Mouse (Mus musculus) spleen, postnatal 10 days (tissue): ENCODE measurements around the gene Asap2.
A peak's percentile ranks its signal among the peaks of the same experiment; 100 is the strongest.

Experiments
- DNase-seq, 2 experiments: peaks; one replicate each; pipeline ENCODE4 v3.0.0; 2021 to 2022; ENCODE audit warnings: low spot score in 2 of 2

Gene Asap2

DNA sequence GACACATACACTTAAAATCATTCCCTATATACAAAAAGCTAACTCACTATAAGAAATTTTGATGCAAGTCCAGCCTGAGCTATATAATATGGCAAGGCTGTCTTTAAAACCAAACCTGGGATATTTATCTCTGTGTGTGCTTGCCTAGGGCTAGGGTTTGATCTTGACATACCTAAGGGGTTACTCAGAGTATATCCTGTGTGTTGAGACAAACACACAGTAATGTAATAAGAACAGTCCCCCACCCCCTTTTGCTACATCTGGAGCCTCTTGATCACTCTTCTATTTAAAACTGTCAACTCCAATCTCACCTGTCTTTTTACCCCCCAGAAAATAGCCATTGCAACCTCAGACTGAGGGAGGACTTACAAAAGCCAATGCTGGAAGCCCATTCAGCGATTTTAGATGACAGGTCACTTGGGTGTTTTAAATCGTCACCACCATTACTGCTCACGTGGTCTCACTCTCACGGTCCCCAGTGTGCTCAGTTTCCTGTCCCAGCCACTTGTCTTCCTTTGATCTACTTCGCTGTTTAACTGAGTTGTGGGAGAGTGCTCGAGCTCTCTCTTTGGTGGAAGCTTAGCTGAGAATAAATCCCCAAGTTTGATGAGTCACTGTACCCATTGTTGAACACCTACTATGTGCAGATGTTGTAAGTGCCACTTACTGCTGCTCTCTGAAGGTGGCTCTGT lies 176.8 kb downstream of the Asap2 start:
- peak in 1 of 2 experiments; percentile 25 for DNase-seq

- no peak for DNase-seq
Measured at GRCm38 (mm10) chr12:21167741-21168140, 177.5 kb downstream of the Asap2 start.

- DNase-seq = no peak
Measured at GRCm38 (mm10) chr12:21168149-21168548, 177.9 kb downstream of the Asap2 start.

DNA sequence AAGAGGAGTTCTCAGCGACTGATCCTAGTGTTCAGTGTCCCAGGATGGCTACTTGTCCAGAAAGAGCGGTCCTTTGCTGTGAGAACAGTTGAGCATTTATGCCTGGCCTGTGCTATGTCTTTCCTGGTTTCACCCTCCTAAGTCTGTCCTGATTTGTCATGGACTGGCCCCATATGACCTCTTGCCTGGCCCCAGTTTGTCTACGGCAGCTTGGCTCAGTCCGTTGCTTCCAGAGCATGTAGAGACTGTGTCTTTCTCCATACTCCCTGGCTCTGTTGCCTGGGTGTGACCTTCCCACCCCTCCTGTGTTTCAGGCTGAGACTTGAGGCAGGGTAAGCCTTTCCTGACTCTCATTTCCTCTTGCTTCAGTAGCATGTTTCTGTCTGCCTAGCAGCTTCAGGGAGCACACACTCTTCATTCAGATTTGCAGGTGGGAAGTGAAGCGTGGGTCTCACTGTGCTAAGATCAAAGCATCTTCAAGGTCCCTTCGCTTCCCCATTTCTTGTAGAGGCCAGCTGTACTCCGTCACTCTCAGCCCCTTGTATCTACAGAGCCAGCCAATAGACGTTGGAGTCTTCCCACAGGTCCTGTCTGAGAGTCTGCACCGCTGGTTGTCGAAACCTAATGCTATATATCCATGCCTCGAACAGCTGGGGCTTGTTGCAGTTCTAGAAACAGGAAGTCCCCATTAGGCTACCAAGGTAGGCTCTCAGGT lies 181.7 kb downstream of the Asap2 start:
- peak in 1 of 2 experiments; percentile 28 for DNase-seq

GRCm38 (mm10) chr12:21173847-21174412 lies 183.7 kb downstream of the Asap2 start:
- no peak for DNase-seq

DNA sequence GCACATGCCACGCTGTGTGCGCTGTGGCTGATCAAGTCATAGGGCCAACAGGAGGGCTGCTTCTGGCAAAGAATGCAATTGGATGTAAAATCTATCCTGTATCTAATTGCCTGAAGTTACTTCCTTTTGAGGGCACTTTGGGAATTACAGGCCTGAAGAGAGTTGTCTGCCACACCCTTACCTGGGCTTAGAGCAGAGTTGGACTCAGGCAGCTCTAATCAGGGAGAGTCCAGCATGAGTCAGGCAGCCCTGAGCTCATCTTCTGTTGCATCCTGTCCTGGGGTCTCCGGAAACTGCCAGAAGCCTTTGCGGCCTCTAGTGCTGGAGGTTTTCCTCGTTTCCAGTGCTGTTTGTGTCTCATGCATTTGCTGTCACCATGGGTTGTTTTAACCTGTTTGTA lies 186.1 kb downstream of the Asap2 start:
- DNase-seq = no peak

DNA sequence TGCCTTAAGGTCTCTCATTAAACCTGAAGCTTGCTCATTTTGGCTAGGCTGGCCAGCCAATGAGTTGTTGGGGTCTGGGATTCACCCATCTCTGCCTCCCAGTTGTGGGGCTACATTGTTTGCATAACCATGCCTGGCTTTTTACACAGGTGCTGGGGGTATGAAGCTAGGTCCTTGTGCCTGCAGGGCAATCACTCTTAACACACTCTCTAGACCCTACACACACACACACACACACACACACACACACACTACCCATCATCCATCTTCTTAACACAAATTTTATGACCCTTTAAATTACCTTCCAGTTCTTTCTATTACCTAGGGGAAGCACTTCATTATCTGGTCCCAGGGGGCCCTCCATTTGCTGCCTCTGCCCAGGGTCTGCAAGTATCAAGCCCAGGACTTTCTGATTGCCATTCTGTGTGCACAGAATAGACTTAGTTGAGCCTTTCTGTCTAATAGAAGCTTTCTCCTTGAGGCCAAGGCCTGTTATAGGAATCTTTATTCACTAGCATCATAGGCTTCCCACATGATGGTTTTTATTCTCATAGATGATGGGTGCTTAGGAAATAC lies 187.0 kb downstream of the Asap2 start:
- DNase-seq = no peak

DNA sequence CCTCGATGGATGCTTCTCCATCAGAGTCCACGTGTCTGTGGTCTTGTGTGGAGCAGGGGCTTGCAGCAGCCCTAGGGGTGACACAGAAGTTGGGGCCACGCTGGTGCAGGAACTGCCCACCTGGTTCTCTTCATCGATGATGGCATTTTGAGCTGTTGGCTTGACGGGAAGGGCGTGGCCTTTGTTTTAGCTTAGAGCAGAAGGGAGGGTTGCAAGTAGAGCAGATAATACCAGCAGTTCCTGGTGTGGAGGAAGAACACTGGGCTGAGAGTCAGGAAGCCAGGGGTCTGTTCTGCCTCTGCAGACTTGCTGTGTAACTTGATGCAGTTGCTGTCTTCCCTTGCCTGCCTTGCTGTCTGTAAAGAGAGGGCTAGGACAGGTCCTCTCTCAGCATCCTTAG lies 189.8 kb downstream of the Asap2 start:
- no peak for DNase-seq

- no peak for DNase-seq
Measured at GRCm38 (mm10) chr12:21182786-21183185, 192.5 kb downstream of the Asap2 start.

- no peak for DNase-seq
Measured at GRCm38 (mm10) chr12:21183321-21183720, 193.1 kb downstream of the Asap2 start.

DNA sequence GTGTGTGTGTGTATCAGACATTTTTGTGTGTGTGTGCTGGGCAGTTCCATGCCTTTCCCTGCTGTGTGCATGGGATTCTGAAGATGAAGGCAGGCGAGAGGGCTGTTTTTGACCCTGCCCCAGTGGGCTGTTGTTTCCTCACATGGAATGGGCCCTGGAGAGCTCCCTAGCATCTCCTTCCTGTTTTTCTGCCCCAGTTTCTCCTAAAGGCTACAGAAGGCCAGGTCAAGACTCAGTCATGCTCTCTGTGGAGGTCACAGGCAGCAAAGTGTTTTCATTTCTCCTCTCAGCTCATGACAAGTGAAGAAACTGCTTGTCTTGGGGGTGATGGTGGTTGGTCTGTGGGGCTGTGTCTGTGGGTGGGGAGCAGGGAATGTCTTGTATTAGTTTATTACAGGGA lies 195.9 kb downstream of the Asap2 start:
- DNase-seq = no peak

- no peak for DNase-seq
Measured at GRCm38 (mm10) chr12:21188880-21189279, 198.6 kb downstream of the Asap2 start.

GRCm38 (mm10) chr12:21191546-21191945 lies 201.3 kb downstream of the Asap2 start:
- DNase-seq = no peak

DNA sequence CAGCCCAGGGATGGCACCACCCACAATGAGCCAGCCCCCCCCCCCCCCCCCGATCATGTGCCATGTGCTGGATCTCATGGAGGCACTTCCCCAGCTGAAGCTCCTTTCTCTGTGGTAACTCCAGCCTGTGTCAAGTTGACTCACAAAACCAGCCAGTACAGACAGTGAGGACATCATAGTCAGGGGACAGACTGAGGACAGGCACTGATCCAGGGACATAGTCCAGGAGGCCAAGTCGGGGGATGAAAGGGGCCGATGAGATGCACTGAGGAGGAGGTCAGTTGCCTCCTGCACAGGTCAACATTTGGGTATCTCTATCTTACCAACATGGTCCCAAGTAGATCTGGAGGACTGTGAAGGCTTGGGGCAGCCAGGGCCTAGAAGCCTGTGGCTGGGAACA lies 205.2 kb downstream of the Asap2 start:
- DNase-seq = no peak

DNA sequence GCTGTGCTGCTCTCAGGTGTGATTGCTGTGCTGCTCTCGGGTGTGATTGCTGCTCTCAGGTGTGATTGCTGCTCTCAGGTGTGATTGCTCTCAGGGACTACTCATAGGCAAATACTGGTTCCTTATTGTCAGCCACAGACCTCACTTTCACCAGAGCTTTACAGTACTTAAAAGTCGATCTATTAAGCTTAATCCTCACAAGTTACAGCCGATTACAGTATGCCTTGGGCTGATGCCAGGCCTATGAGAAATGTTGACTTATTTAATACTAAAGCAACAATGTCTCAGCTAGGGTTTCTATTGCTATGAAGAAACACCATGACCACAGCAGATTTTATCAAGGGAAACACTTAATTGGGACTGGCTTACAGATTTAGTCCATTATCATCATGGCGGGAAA lies 206.2 kb downstream of the Asap2 start:
- DNase-seq = no peak

- no peak for DNase-seq
Measured at GRCm38 (mm10) chr12:21200613-21201012, 210.4 kb downstream of the Asap2 start.

- no peak for DNase-seq
Measured at GRCm38 (mm10) chr12:21201485-21202269, 211.4 kb downstream of the Asap2 start.

GRCm38 (mm10) chr12:21204701-21205312 lies 214.5 kb downstream of the Asap2 start:
- DNase-seq = peak in 1 of 2 experiments; percentile 51

DNA sequence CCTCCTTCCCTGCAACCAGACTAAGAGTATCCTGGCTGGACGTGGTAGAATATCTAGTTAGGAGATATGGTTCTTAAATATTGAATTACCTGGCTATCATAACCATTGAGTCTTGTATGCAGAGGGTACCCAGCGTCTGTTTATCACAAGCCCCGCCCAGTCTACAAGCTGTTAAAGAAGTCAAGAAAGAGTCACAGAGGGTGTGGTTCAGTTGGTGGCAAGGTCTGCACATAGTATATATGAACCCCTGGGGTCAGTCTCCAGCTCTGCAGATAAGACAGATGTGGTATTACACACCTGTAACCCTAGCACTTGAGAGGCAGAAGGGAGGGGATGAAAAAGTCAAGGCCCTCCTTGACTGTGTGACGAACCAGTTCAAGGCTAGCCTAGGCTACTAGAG lies 215.5 kb downstream of the Asap2 start:
- DNase-seq = no peak

- DNase-seq = no peak
Measured at GRCm38 (mm10) chr12:21207422-21207821, 217.2 kb downstream of the Asap2 start.

GRCm38 (mm10) chr12:21208172-21208795 lies 218.0 kb downstream of the Asap2 start:
- no peak for DNase-seq
